Mouse (Mus musculus): ENCODE measurements around the gene Itga9.

Gene Itga9

DNA sequence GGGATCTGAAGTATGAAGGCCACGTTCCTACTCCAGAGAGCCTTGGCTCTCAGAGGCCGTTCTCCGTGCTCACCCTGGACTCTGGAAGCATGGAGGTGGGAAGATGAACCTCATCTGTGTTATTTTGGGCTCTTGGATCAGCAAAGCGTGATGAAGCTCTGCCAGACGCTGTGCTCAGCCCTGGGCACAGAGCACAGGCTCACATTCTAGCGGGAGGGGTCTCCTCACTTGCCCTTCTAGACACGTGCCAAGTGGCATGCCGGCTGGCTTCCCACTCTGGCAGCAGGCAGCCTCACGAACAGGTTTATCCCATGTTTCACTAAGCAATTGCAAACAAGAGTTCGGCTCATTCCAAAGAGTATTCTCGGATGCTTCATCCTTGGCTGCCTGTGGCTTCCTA lies 86.8 kb downstream of the Itga9 start:
- DNase-seq, result peak; percentile 49

DNA sequence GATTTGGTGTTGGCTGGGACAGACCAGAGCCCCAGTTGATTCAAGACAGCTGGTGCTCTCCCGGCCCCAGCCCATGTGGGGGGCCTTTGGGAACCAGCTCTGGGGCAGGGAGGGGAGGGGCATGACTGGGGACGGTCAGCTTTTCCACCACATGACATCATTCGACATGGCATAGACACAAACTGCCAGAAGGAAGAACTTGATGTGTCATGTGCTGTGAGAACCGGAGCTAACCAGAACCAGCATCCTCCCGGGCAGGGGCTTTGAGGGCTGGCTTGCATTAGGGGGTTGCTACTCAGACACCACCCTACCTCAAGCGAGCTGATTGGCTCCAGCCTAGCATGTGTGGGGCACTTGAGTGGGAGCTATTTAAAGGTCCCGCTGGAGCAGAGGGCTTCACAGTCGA lies 87.9 kb downstream of the Itga9 start:
- no peak for DNase-seq

GRCm38 (mm10) chr9:118698191-118698590 lies 91.7 kb downstream of the Itga9 start:
- no peak for DNase-seq

GRCm38 (mm10) chr9:118699716-118700115 lies 93.2 kb downstream of the Itga9 start:
- no peak for DNase-seq

DNA sequence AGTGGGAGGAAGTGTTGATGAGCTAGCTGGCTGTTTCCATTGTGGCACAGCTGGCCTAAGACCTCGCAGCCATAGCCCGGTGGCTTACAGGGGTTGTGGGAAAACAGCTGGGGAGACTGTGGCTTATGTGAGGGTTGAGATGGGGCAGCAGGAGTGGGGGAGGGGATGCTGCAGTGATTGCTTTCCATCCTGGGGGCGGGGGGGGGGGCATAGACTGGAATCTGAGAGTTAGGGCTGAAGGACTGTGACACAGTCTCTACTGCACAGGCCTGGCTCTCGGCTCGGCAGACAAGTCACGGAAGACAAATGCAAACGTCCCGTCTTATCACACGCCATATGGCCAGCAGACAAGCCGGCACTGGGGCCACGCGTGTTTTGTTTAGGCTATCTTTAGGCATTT lies 94.4 kb downstream of the Itga9 start:
- DNase-seq, result no peak

- DNase-seq, result no peak
Measured at GRCm38 (mm10) chr9:118701791-118702190, 95.3 kb downstream of the Itga9 start.

DNA sequence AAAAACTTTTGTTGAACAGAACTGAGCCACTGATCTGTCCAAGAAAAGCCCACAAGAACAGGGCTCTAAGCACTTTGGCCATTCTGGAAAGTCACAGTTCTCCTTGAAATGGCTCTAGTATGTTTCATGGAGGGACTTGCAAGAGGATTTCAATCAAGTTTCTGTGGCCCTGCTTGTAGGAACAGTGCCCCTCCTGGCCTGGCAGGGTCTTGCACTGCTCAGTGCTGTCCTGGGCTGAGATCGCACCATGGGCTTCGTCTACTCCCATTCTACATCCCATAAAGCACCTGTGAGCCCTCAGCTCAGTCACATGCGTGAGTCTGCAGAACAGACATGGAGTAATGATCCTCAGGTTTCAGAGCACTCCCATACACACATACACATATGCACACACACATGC lies 96.7 kb downstream of the Itga9 start:
- DNase-seq, result no peak

DNA sequence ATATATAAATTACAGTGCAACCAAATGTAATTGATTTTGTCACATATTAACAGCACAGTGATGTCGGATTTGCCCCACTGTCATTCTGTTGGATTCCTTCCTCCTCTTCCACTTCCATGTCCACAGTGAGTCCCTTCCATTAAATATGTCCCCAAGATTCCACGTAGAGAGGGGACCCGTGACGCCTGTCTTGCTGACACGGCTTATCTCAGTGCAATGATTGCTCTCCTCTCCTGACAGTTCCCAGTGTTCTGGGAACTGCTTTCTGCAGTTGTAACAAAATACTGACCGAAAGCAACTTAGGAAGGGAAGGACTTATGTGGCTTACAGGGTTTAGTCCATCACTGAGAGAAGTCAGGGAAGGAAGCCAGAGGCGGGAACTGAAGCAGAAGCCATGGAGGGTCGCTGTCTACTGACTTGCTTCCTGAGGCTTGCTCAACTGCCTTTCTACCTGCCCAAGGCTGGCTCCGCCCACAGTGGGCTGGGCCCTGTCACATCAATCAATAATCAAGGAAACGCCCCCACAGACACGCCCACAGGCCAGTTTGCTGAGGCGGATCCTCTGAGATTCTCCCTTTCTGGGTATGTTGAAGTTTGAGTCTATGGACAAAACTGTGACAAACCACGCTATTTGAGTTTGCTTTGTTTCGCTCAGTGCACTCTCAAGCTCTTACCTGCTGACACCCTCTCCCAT lies 99.0 kb downstream of the Itga9 start:
- no peak for DNase-seq

DNA sequence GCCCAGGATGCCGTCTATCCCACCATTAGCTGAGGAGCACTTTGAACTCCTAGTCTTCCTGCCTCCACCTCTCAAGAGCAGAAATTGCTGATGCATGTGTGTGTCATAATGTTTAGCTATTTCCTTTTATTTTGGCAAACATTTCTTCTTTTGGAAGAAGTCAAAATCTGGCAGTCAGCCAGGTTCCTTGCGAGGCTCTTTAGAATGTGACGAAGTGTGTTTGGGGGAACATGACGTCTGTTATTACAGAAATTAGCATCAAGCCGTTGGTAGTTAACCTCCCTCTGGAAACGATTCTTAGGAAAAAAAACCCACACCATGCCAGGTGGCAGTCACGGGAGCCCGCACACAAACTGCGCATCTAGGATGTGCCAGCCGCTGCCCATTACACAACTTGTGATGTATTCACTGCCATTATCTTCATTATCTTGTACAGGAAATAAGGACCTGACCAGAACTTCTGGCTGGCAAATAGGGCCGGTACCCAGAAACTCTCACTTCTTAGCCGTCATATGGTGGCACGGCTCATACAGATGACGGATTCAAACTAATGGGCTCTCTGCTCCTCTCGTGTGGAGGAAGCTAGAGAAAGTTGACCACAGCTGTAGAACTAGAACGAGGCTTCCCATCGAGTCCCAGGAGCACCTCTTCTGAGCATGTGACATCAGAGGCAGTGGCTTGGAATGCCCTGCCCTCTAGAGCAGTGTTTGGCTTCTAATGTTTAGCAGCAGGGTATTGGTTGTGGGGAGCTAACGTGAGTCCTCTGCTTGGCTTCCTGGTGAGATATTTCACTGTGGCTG lies 99.9 kb downstream of the Itga9 start:
- no peak for DNase-seq

DNA sequence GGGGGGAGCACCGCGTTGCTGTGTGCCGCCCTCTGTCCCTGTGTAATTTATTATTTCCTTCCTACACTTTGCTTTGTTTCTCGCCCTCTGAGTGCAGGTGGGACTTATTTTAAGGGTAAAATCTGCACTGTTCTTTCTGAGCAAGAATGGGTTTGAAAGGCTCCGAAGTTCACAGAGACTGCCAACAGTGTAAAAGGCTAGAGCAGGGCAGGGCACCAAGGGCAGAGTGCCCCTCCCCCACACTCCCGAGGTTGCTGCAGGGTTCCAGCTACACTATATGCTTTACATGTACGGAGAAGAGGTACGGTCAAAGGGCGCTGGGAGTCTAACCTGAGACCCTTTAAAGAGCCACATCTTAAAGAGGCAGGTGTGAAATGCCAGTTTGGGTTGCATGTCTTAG lies 104.1 kb downstream of the Itga9 start:
- DNase-seq, result no peak

DNA sequence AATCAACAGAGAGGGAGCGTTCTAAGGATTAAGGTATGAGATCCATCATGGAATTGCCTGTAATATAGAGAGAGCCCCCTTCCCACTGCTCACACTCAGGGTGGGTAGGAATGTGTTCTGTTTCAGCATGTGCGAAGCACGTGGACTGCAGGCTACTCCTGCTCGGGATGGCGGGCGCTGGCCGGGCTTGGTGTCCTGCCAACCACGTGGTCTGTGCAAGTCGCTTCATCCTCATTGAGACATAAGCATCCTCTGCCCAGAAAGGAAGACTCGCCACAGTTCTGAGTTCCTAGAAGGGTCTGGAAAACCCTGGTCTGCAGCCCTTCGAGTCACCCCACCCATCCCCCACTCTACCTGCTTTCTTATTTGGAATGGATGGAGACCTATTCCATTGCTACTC lies 105.3 kb downstream of the Itga9 start:
- DNase-seq, result no peak

GRCm38 (mm10) chr9:118713515-118713914 lies 107.0 kb downstream of the Itga9 start:
- no peak for DNase-seq

- no peak for DNase-seq
Measured at GRCm38 (mm10) chr9:118714536-118714935, 108.0 kb downstream of the Itga9 start.

- no peak for DNase-seq
Measured at GRCm38 (mm10) chr9:118715971-118716628, 109.6 kb downstream of the Itga9 start.

DNA sequence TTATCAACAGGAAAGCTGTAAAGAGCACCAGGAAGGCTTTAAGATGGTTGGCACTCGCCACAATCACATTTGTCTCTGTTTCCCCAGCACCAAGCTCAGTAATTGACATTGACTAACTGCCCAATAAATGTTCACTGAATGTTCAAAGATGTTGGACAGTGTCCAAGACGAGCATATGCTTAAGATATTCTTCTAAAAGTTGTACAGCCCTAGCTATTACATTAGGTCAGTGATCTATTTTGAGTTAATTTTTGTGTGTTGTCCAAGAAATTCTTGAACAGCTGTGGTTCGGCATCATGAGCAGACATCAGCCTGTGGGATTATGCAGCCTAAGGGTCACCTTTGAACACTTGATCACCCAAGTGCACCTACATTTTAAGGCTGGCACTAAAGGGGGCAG lies 110.9 kb downstream of the Itga9 start:
- DNase-seq, result no peak

- no peak for DNase-seq
Measured at GRCm38 (mm10) chr9:118718511-118718910, 112.0 kb downstream of the Itga9 start.

- DNase-seq, result no peak
Measured at GRCm38 (mm10) chr9:118721056-118721455, 114.6 kb downstream of the Itga9 start.

GRCm38 (mm10) chr9:118722789-118723325 lies 116.4 kb downstream of the Itga9 start:
- DNase-seq, result no peak

GRCm38 (mm10) chr9:118725128-118725527 lies 118.6 kb downstream of the Itga9 start:
- no peak for DNase-seq

DNA sequence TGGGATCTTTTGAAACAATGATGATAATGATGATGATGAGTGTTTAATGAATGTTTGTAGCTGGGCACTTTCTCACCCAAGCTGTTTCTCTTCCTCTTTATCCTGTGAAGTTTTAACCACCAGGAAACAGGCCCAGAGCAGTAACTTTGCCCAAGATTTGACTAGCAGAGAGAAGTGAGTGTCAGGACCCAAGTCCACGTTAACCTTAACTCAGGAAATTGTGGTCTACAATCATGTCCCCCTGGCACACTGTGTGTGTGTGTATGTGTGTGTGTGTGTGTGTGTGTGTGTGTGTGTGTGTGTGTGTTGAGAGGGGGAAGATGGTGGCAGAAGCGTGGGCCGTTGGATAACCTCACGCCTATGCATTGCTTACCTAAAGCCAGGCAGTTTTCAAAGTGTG lies 120.1 kb downstream of the Itga9 start:
- DNase-seq, result no peak

DNA sequence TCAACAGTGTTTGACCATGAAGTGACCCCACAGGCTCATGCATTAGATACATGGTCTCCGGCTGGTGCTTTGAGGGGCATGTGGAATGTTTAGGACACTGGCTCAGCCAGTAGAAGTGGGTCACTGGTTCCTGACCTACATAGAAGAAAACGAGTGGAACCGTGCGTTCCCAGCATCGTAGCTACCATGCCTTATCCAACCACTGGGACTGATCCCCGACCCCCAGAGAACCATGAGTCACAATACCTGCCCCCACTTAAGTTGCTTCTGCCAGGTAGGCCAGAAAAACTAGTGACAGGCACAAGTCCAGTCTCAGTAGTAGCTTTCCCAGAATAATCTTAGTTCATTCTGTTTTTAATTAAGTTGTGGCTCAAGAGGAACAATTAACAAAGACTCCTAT lies 121.8 kb downstream of the Itga9 start:
- DNase-seq, result no peak

- no peak for DNase-seq
Measured at GRCm38 (mm10) chr9:118728987-118729386, 122.5 kb downstream of the Itga9 start.

- DNase-seq, result no peak
Measured at GRCm38 (mm10) chr9:118730172-118730571, 123.7 kb downstream of the Itga9 start.
